Mouse (Mus musculus) forebrain, embryonic 16.5 days (tissue): ENCODE measurements around the gene Appbp2. TPM values are rescaled to one million over a fixed set of nuclear protein-coding genes. Genes with fewer than 3 reads are reported as not detected.

Experiments
- ATAC-seq: fragments of 200-750 bp; cut with Nextera tagmentation; 2 replicates; pipeline ENCODE4 v1.8.0; 2017; ENCODE audit warnings: mild to moderate bottlenecking, moderate library complexity
- H3K27ac ChIP-seq: fragments of 300-500 bp; sonication (generic); 2 replicates; pipeline ENCODE4 v1.5.1; 2014; ENCODE audit warnings: low read length, control low read depth
- H3K27me3 ChIP-seq: fragments of 300-500 bp; sonication (generic); replicated peaks from 2 replicates; pipeline ENCODE4 v1.6.1; 2014; ENCODE audit warnings: low read length; ENCODE audit not compliant: control insufficient read depth, insufficient read depth
- H3K36me3 ChIP-seq: fragments of 300-500 bp; sonication (generic); 2 replicates; pipeline ENCODE4 v1.6.1; 2014; ENCODE audit not compliant: control insufficient read depth, insufficient read depth
- H3K4me1 ChIP-seq: fragments of 300-500 bp; sonication (generic); replicated peaks from 2 replicates; pipeline ENCODE4 v1.6.1; 2014; ENCODE audit warnings: low read length; ENCODE audit not compliant: control insufficient read depth, insufficient read depth
- H3K4me2 ChIP-seq: fragments of 300-500 bp; sonication (generic); 2 replicates; pipeline ENCODE4 v1.6.1; 2014; ENCODE audit warnings: mild to moderate bottlenecking, low read length, control low read depth
- H3K4me3 ChIP-seq: fragments of 300-500 bp; sonication (generic); replicated peaks from 2 replicates; pipeline ENCODE4 v1.5.1; 2014; ENCODE audit warnings: mild to moderate bottlenecking, low read length, control low read depth
- H3K9ac ChIP-seq: fragments of 300-500 bp; sonication (generic); replicated peaks from 2 replicates; pipeline ENCODE4 v1.6.1; 2014; ENCODE audit warnings: low read depth, low read length, control low read depth
- H3K9me3 ChIP-seq: fragments of 300-500 bp; sonication (generic); 2 replicates; pipeline ENCODE4 v1.6.1; 2016; ENCODE audit warnings: low read length; ENCODE audit not compliant: control insufficient read depth
- WGBS: fragments of 180-500 bp; shearing (Covaris S2); extraction: QIAGEN DNeasy Blood & Tissue Kit; methylation state at CpG from one replicate; pipeline ENCODE4 v1.1.7; 2014; 5-methylcytosine and 5-hydroxymethylcytosine counted together
- polyA plus RNA-seq: library from polyadenylated mRNA; unstranded; fragments of >200 nt; fragmentation: Nextera tagmentation; extraction: Ambion mirVana; gene quantifications from 2 replicates; pipeline ENCODE4 v1.2.1, GENCODE M21; 2015

Gene Appbp2
- polyA plus RNA-seq, 1 experiment from 2014 or later = 49.1 TPM

- Histone ChIP-seq H3K4me1 (no peaks in the 10 kb centered on the region), H3K27me3 (no peaks in the 10 kb centered on the region), H3K4me2 (no peak overlapping the region), H3K9ac (no peak overlapping the region), H3K27ac (no peak overlapping the region), H3K36me3 (no peaks in the 10 kb centered on the region), H3K4me3 (no peak overlapping the region), H3K9me3 (no peaks in the 10 kb centered on the region)
- 90% methylated on average over 2 of the region's 2 CpGs for WGBS
- no peak for ATAC-seq
These were observed 82.5 kb downstream of the Appbp2 start for GRCm38 (mm10) chr11:85152256-85152930.

GRCm38 (mm10) chr11:85139581-85140540 is 95.1 kb downstream of the Appbp2 start, which contains the start of gene Usp32:
Usp32 (minus strand) TSS chr11:85140161.
- Histone ChIP-seq H3K4me2 (peak within 1 kb of the TSS; percentile 66), H3K9ac (peak within 1 kb of the TSS; percentile 92), H3K9me3 (no peaks in the 10 kb centered on the region), H3K4me1 (peaks cover 4% of the 10 kb centered on the region; the same call in 1 of the 2 replicates), H3K36me3 (no peaks in the 10 kb centered on the region), H3K27me3 (no peaks in the 10 kb centered on the region), H3K4me3 (peak within 1 kb of the TSS; percentile 92), H3K27ac (peak within 1 kb of the TSS; percentile 87)
- ATAC-seq = peak; percentile 96
- WGBS = under 1% methylated on average over 85 of the region's 94 CpGs

GRCm38 (mm10) chr11:85138776-85139474 is 96.0 kb downstream of the Appbp2 start:
- Histone ChIP-seq H3K27me3 (no peaks in the 10 kb centered on the region), H3K9ac (peak overlapping the region; percentile 92), H3K4me1 (peaks cover 4% of the 10 kb centered on the region; the same call in 1 of the 2 replicates), H3K36me3 (no peaks in the 10 kb centered on the region), H3K27ac (peak overlapping the region; percentile 87), H3K9me3 (no peaks in the 10 kb centered on the region), H3K4me2 (peak overlapping the region; percentile 49), H3K4me3 (peak overlapping the region; percentile 92)
- whole genome bisulfite sequencing = under 1% methylated on average over 17 of the region's 17 CpGs
- no peak for ATAC-seq

Other genes with a start within 250 kb of the Appbp2 start
- gene Usp32, start 95.0 kb downstream of the Appbp2 start, polyA plus RNA-seq = 10.5 and 10.9 TPM in 2 replicates
- gene 1700125H20Rik, start 64.7 kb downstream of the Appbp2 start, polyA plus RNA-seq = 0.68 and 0.76 TPM in 2 replicates
- 21.4 and 23.4 TPM in 2 replicates for gene Ppm1d, start 76.1 kb upstream of the Appbp2 start, polyA plus RNA-seq
- gene Bcas3, start 118.0 kb upstream of the Appbp2 start, polyA plus RNA-seq = 30.0 and 31.9 TPM in 2 replicates